Mouse (Mus musculus) bone marrow, adult 2 months (tissue): ENCODE data around the gene Phldb2.

ENCODE experiments used
- CTCF ChIP-seq: fragments of 200-500 bp; IDR thresholded peaks from 2 replicates; pipeline ENCODE4 v1.5.1; 2011; ENCODE audit warnings: low read length, control low read depth; ENCODE audit not compliant: control insufficient read depth, insufficient read depth
- POLR2A ChIP-seq: fragments of 200-500 bp; IDR thresholded peaks from 2 replicates; pipeline ENCODE4 v1.6.1; 2011; ENCODE audit warnings: low read depth, mild to moderate bottlenecking, control low read depth, low read length, borderline replicate concordance; ENCODE audit not compliant: control insufficient read depth

GRCm38 (mm10) chr16:45824025-45824424 is 129.4 kb downstream of the Phldb2 start:
- TF ChIP-seq CTCF, result no peak
- no peak for TF ChIP-seq POLR2A
